Mouse (Mus musculus): ENCODE measurements at regions not wholly inside any gene's neighbourhood (a gene's known extent, or its start where the extent isn't known, plus 50 kb on each side); places are given as distances from the start of the nearest gene placed in this dataset.

DNA sequence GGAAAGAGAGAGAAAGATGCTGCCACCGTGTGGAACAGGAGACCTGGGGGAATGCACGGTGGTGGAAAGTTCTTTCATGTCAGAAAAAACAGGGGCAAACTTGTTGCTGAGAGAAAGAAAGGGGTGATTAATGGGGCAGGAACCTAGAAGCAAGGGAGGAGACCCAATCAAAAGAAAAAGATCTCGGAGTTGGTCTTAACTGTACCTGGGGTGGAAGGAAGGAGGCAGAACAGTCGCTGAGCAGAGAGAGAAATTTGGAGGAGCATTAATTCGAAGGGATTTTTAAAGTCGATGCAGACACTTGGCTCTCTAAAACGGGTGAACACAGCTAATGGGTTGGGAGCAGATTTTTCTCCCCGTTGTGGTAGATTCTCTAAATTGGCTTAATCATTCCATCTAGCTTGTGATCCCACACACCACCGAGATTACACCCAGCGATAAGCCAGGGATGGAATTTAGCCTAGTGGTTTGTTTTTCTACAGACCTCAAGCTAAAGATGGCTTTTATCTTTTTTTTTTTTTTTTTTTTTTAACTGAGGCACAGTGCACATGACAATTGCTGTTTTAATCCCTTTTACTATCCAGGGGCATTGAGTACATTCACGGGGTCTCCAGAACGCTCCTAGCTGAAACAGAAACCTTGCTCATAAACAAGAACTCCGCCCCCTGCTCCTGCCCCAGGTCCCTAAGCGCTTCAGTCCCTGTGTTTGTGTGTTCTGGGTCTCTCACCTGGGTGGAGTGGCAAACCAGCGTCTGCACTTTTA is 73.1 kb upstream of the Cpm start:
- DNase-seq (ENCODE audit: low spot score in 2 of 2) = no peak

DNA sequence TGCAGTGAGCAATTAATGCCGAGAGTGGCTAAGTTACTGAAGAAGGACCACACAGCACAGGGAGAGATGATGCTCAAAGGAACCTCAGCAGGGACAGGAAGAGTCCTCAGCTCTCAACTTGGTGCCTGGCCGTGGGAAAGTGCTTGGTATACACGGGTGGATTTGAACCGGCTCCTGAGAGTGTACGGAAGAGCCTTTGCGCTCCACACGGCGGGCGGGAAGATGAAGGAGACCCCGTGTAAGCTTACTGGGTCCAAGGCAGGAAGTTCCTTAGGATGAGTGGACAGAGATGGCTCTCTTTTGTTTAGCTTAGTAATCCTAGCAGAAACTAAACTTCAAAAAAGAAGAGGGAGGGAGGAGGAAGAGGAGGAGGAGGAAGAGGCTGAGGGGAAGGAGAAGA is 73.8 kb upstream of the Cpm start:
- DNase-seq (ENCODE audit: low spot score in 2 of 2) = no peak

DNA sequence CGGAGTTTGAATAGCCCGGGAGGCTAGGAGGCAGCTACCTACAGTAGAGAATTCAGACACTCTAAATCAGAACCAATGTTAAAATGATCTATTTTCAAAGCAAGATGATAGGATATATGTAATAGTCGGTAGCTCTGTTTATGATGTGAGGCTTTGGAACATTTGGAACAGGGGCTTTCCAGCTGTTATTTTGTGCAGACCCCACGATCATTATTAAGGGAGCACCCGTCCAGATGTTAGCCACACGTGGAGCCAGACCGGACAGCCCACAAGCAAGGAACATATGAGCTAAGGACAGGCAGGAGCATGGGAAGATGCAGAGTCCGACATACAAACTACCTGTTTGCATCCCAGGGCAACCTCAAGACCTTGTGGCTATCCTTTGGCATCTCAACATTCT is 74.3 kb upstream of the Cpm start:
- DNase-seq (ENCODE audit: low spot score in 2 of 2) = no peak

DNA sequence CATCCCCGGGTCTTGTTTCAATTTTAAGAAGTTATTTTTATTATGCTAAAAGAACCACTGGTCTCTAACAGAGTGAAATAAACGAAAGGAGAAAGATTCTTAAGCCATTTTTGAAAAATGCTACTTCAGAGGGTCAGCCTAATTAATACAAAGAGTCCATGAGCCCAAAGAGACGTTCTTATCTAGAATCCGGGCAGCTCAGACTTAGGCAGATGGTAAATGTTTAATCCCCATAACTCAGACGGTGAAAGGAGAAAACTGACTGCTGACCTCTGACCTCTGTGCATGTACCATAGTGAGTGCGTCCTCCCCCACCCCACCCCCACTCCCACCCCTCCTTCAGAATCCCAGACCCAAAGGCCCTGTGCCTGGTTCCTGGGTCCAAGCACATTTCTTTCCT is 74.8 kb upstream of the Cpm start:
- DNase-seq (ENCODE audit: low spot score in 2 of 2) = no peak

DNA sequence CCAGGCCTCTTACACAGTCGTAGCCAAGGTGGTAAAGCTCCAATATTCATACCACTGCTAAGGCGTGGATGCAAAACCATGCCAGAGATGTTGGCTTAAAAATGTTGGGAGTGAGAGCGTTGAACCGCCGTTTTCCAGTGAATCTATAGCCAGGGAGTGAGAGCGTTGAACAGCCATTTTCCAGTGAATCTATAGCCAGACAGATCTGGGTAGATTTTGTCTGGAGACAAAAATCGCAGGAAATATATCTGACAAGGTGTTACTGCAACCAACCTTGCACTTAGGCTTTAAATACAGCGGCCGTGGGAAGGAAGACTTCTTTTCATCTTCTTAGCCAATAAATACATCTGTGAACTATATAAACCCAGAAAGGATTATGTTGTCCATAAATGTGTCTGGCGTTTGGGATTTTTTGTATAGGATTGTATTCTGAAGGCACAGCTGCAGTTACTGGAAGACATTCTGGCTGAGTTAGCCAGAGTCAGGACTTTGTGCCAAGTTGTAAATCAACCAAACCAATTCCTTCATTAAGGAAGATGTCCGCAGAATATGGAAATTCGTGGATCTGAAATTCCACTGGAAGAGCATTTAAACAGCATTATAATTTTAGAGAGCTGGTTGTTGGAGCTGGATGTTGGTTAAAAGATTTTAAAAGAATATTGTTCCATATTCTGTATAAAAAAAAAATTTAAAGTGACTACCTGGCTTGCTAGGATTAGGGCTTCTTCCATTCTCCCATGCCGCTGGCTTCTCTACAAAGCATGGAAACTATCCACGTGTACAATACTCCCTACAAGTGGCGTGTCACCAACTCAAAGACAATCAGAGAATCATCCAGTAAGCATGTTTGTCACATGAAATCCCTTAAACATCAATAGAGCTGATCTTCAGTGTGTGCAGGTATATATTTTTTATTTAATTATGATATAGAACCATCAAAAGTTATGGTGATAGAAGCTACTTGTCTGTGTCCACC is 75.8 kb upstream of the Cpm start:
- DNase-seq (ENCODE audit: low spot score in 2 of 2) = no peak

DNA sequence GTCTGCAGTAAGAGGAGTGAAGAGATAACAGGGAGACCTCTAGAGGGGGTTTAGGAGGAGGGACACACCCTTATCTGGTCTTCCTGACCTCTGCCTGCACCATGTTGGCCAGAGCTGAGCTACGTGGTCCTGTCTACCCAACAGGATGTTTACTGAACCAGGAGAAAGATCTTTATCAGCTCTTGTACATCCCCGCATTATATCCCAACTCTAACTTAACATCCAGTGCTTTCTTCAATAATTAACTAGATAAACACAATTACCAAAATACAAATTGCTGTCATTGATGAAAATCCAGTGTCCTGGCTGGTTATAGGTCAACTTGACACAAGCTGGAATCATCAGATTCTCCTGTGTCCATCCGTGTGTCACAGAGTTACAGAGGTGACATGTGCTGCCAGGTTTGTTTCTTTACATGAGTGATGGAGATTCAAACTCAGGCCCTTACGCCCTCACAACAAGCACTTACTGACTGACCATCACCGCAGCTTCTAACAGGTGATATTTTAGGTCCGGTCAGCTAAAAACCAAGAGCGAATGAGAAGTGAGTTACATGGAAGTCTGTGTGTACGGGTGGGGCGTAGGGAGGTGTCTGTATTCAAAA is 77.1 kb upstream of the Cpm start:
- DNase-seq (ENCODE audit: low spot score in 2 of 2) = no peak

DNA sequence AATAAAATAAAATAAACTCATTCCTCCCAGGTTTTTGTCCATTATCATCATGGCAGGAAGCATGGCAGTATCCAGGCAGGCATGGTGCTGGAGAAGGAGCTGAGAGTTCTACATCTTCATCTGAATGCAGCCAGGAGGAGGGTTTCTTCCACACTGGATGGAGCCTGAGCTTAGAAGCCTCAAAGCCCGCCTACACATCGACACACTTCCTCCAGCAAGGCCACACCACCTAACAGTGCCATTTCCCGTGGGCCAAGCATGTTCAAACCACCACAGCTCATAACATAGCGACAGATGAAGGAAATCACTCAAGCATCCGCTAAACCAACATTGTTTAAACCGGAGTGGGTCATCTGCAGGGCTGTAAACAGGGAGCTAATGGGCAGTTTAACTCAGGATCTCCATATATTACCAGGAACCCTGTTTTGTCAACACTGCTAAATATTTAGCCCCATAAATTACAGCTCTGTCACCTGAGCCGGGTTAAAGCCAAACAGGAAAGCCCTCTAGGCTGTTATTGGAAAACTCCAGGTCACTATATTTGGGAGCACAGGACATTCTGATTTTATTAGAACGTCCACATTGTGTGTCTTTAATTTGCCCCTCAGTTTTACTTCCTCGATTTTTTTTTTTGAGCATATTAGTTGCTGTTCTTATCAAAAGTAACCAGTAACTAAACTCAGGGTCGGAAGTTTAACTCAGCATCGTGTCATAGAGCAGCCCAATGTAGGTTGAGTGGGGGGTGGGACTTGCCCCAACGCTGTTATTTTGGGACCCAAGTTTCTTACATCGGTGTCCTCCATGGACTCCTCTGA is 77.9 kb upstream of the Cpm start:
- no peak for DNase-seq (ENCODE audit: low spot score in 2 of 2)

DNA sequence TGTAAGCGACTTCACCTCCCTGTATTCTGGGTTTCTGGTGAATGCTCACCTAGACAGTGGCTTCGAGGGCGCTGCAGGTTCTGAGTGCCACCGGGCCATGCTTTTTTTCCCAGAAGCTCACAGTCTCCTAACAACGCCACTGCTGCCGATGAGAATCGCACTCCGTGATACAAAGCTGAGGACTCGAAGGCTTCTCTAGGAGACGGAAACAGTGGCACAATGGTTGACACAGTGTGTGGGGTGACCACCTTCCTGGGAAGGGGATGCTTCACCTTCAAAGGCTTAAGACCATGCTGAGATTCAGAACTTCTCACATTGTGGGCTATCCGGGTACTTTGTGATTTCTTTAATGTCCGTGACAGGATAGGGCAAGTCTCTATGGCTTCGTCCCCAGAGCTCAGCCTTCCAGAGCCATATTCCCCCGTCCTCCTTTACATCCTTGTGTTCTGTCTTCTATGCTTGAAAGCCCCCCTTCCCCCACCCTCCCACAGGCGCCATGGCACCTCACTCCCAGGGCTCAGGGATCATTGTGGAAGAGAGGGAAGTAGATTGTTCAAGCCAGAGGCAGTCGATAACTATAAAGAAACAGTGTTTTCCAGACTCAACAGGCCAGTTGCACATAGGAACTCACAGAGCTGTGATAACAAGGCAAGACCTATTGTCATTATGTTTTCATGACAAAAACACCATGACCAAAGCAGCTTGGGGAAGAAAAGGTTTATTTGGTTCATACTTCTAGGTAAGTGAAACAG is 79.3 kb upstream of the Cpm start:
- DNase-seq (ENCODE audit: low spot score in 2 of 2) = no peak

DNA sequence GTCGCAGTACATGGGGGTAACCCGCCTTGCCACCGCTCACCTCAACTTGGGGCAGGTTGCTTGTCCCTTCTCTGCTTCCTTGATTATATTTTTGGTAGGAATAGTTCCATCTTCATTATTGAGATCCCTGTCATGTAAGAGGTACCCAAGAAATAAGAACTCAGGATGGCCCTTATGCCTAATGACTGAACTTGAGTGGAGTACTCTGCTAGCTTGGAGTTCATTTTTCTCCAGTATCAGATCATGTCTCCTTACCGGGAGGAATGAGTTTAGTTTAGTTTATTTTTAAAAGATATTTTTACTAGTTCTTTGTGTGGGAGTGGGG is 79.8 kb upstream of the Cpm start:
- DNase-seq (ENCODE audit: low spot score in 2 of 2) = no peak

DNA sequence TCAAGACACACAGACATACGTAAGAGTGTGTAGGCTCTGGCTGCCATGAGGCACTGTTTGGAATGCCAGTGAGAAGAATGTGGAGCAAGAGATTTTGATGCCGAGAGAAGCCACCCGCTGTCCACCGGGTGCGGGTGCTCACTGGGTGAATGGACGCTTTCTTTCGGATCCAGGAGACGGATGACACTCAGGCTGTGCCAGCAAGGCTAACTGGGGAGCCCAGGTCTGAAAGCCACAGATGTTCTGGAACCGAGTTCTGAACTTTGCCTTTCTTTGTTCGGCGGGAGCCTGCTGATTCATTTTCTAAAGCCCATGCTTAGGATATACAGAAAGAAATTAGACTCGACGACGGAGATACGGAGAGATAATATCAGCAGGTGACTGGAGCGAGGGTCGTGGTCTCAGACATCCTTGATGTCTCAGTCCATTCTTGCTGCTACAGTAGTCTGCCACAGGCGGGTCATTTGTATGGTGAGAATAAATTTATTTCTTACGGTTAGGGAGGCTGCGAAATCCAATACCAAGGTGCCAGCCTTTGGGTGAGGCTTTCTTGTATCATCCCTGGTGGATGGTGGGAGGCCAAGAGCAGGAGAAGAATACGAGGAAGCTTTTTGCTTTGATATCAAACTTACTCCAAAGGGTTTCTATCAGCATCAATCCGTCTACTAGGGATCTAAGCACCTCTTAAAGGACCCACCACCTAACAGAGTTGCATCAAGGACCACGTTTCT is 80.4 kb upstream of the Cpm start:
- DNase-seq (ENCODE audit: low spot score in 2 of 2) = no peak

DNA sequence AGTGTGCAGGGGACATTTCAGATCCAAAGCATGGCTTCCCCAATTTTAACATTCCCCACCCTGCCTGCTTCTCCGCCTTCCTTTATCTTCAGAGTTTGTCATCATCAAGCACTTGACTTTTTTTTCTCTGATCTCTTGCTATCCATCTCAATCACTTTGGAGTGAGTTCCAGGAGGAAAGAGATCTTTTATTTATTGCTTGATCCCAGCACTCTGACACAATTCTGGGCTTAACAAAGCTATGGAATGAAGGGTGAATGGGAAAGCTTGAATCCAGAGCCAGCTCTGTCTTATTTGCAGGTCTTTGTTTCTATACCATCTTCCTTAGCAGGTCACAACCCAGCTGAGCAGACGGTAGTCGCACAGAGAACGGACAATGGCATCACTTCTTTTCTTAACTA is 81.0 kb upstream of the Cpm start:
- no peak for DNase-seq (ENCODE audit: low spot score in 2 of 2)

DNA sequence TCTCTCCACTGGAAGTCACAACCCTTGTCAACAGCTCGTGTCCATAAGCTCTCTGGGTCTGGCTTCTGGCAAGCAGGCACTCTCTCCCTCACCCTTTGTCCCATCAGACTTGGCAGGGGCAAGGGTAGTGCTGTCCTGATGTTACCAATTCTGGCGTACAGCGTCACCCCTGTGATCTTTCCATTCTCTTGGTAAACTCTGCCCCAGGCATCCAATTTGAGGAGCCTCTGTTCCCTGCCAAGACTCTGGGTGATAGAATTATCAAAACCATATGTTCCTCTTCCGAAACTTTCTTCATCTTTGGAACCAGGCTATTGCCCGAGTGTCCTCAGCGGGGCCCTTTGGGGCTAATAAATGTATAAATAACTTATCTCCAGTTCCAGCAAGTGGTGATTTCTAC is 82.0 kb upstream of the Cpm start:
- no peak for DNase-seq (ENCODE audit: low spot score in 2 of 2)

DNA sequence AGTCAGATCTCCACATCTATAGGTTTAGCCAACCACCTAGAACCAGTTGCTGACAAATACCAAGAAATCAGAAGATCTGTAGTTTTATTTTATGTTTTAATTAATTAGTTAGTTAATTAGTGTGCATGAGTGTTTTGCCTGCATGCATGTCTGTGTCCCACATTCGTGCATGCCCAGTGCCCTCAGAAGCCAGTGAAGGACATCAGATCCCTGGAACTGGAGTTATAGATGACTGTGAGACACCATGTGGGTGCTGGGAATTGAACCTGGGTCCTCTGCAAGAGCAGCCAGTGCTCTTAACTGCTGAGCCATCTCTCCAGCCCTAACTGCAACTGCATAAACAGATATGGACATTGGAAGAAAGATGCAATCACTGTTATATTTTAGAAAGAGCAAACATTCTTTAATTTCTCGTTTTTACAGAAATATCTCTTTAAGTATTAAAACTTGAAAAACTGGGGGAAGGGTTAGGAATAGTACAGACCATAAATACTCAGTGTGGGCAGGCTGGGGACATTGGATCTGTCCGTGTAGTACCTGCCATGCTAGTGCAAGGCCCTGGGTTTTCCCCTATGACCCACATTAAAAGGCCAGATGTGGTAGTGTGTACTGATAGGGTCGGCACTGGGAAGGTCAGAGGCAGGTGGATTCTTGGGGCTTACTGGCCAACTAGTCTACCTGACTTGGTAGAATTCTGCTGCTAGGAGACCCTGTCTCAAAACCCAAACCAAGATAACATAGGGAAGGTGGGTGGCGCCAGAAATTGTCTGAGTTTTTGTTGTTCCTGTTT is 83.3 kb upstream of the Cpm start:
- no peak for DNase-seq (ENCODE audit: low spot score in 2 of 2)

DNA sequence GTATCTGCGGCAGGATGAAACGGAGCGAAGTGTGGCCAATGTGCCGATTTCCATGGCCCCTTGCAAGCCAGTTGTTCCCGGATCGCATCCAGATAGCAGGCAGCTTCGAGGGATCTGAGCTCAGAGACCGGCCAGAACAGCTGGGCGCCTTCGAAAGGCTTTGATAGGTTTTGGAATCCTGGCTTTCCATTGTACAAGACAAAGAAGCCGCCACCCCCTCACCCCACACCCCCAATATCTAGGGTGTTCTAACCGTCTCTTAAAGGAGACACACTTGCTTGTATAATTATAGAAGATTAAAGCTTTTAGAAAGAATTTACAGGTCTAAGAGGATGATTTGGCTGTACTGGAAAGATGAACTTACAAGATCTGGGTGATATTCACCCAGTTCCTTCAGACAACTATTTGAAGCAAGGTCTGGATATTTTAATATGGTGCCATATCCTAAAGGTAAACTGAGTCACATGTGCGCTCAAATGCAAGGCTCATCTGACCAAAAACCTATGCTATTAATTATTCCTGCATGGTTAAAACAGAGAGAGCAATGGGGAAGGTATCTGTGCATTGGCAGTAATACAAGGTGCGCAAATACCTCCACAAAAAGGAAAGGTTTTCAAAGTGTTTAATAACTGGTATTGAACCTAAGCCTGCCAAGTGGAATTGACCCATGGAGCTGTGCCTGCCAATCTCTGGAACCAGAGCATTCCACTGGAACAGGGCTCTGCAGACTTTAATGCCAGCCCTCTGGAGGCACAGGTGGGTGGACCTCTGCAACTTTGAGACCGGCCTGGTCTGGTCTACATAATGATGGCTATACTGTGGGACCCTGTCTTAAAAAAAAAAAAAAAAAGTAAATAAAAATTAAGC is 84.4 kb upstream of the Cpm start:
- no peak for DNase-seq (ENCODE audit: low spot score in 2 of 2)

DNA sequence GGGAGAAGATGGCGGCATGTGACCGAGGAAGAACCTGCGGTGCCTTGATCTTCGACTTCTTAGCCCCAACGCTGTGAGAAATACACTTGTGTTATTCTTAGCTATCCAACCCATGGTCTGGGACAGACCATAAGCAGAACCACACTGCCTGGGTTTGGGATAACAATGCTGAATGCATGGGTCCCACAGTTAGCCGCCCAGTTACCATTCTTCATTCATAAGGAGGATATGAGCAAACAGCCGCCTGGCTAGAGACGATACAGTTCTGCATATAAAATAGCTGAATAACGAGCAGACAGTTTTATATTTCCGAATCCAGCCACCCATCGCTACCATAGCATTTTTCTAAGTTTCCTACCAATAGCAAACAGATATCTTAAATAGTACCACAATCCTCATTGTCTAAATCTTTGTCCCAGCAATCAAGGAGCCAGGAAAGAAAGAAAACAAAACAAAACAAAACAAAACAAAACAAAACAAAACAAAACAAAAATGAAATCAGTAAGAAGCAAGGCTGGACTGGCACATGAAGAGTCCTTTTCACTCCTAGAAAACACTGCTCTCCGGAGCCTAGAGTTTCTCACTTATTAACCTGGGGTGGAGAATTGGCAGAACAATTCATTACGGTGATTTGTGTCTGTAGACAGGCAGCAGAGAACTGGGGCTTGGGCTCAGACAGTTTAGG is 85.2 kb upstream of the Cpm start:
- no peak for DNase-seq (ENCODE audit: low spot score in 2 of 2)

DNA sequence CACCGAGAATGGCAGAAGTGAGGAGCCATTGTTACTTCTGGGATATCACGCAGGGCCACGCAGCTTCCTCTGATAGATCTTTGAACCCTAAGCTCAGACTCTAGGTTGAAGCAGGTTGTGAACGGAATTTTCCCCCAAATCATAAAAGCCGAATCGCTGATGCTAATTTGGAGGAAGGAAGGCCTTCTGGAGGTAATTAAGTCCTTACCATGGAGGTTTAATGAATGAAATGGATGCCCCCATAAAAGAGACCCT is 85.7 kb upstream of the Cpm start:
- DNase-seq (ENCODE audit: low spot score in 2 of 2) = no peak

DNA sequence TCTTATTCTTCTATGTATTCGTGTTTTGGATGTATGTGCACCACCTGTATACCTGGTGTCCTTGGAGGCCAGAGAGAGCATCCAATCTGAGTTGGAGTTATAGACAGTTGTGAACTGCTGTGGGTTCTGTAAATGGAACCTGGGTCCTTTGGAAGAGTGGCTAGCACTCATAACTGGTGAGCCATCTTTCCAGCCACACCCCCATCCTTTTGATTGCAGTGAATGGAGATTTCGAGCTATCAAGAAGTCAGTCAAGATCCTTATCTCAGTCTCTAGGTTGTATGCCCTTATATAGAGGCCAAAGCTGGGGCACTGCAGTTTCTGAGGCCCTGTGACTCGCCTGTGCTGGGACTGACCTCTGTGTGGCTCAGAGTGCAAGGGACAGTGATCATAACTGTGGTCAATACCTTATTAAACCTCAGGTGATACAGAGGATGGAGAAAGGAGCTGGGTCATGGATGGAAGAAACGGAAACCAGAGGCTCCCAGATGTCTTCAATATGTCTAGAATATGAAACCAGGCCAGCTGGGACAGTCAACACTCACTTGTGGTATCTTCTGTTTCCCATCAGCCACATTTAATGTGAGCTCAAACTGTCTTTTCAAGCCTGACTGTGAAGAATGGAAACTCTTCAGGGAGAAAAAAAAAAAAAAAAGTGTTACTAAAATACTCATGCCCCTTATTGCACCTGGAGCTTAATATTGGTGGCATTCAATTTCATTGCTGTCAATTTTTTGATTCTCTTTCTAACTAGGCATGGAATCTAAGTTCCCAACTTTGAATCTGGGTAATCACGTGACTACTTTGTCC is 86.2 kb upstream of the Cpm start:
- DNase-seq (ENCODE audit: low spot score in 2 of 2) = no peak

All from gastrocnemius, adult 8-10 months (tissue).